ENCODE assay signal across 8 mouse cellular contexts in the genomic region with DNA sequence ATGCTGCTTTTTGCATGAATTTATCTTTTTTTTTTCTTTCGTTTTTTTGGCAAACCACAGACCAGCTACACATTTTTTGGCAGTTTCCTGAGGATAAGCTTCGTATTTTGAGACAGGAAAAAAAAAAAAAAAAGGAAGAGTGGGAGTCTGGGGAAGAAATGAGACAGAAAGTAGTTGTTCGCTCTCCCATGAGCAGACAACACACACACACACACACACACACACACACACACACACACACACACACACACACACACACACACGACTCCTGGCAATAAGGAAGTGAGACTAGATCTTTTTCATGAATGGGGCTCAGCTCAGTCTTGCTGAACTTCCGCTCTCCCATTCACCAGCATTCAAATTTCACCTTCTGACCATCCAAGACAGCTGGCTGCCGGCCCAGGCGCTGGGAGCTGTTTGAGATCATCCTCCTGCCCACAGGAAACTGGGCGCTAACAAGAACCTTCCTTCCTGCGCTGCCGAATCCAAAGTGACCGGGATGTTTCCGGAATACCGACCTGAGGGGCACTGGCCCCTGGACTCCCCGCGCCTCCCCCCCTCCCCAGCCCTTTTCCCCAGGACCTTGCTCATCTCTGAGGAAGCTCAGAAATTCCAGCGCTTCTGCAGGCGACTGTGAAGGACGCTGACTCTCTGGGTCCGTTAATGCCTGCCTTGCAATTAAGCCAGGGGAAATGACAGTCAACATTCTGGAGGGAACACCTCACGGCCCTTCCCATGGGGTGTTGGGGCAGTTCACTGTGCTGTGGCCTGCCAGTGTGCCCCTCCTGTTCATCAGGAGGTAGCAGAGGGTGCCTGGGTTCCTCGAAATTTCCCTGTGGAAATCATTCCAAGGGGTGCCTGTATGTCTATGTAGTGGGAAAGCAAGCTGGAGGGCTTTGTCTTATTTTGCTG.
DNase-seq lines count a peak whose midpoint lies in the region; ATAC-seq and TF ChIP-seq lines count a peak whose summit lies in the region.

No protein-coding gene starts in this region.

- TF ChIP-seq RAD21 in CH12.LX (IDR thresholded peaks at IDR 0.05; ENCODE audit: low read depth, low read length) = no peak; the same call in none of the 2 replicates

- H3K4me1 ChIP-seq in CH12.LX (ENCODE audit: control insufficient read depth in 1 of 2, insufficient read depth in 2 of 2) = peaks cover 33 to 73% of the 10 kb centered on the region in 2 experiments
- H3K4me1 ChIP-seq in forebrain, embryonic 15.5 days = peaks cover 12% of the 10 kb centered on the region
- peaks cover 11% of the 10 kb centered on the region for H3K4me1 ChIP-seq in liver, embryonic 15.5 days (replicated peaks)
- H3K4me1 ChIP-seq in stomach, postnatal 0 days (replicated peaks; ENCODE audit: control insufficient read depth, insufficient read depth) = peaks cover 2% of the 10 kb centered on the region; the same call in 1 of the 2 replicates

- peak overlapping the region; percentile 88 for H3K4me2 ChIP-seq in CH12.LX (ENCODE audit: insufficient read depth, low read depth, poor library complexity, severe bottlenecking)
- H3K4me2 ChIP-seq in forebrain, embryonic 15.5 days (replicated peaks) = peak overlapping the region; percentile 60
- peak overlapping the region; percentile 56 for H3K4me2 ChIP-seq in liver, embryonic 15.5 days
- peak overlapping the region; percentile 49 for H3K4me2 ChIP-seq in stomach, postnatal 0 days (replicated peaks; ENCODE audit: low read depth)

- H3K27me3 ChIP-seq in CH12.LX (replicated peaks) = no peaks in the 10 kb centered on the region
- no peaks in the 10 kb centered on the region for H3K27me3 ChIP-seq in forebrain, embryonic 15.5 days
- H3K27me3 ChIP-seq in liver, embryonic 15.5 days = peaks cover 50% of the 10 kb centered on the region
- no peaks in the 10 kb centered on the region for H3K27me3 ChIP-seq in stomach, postnatal 0 days (ENCODE audit: control insufficient read depth, insufficient read depth, low read length)

- in situ Hi-C loops in CH12.LX (cut with MboI; ENCODE audit: low pct_ligation_motif_present, low pct_unique_long_range_greater_than_20kb, low sequenced_read_pairs) = no loop called here

- WGBS in forebrain, embryonic 15.5 days = 19% methylated on average over 21 of the region's 21 CpGs
- 1% methylated on average over 21 of the region's 21 CpGs for WGBS in large intestine, adult 2 months
- WGBS in liver, embryonic 15.5 days (ENCODE audit: insufficient replicate concordance) = 3% methylated on average over 21 of the region's 21 CpGs
- WGBS in stomach, postnatal 0 days = 11% methylated on average over 21 of the region's 21 CpGs

- 0 out of 2 replicates have a peak, but pooled peaks have one; percentile 11 for ATAC-seq in cerebellum, adult (ENCODE audit: insufficient number of reproducible peaks, low FRiP score, low TSS enrichment)
- peak; percentile 56 for ATAC-seq in forebrain, embryonic 15.5 days (replicated peaks)
- ATAC-seq in liver, embryonic 15.5 days (ENCODE audit: insufficient read depth) = peak; percentile 50; the same call in 1 of the 2 replicates
- ATAC-seq in stomach, postnatal 0 days (ENCODE audit: low FRiP score, low TSS enrichment) = no peak; the same call in 1 of the 2 replicates

- no peaks in the 10 kb centered on the region for H3K9me3 ChIP-seq in CH12.LX (replicated peaks; ENCODE audit: low read length)
- no peaks in the 10 kb centered on the region for H3K9me3 ChIP-seq in forebrain, embryonic 15.5 days
- H3K9me3 ChIP-seq in liver, embryonic 15.5 days (replicated peaks) = no peaks in the 10 kb centered on the region
- H3K9me3 ChIP-seq in stomach, postnatal 0 days (ENCODE audit: control insufficient read depth, low read length) = no peaks in the 10 kb centered on the region

- H3K27ac ChIP-seq in CH12.LX (ENCODE audit: insufficient read depth, low read depth) = peak overlapping the region; percentile 69
- H3K27ac ChIP-seq in forebrain, embryonic 15.5 days (replicated peaks) = peak overlapping the region; percentile 17; the same call in 1 of the 2 replicates
- H3K27ac ChIP-seq in liver, embryonic 15.5 days (replicated peaks) = 0 out of 2 replicates have a peak overlapping the region, but pooled peaks have one; percentile 24
- no peak overlapping the region for H3K27ac ChIP-seq in stomach, postnatal 0 days (replicated peaks)

- peak overlapping the region; percentile 17 to 40 (median 31) for H3K4me3 ChIP-seq in CH12.LX (replicated peaks in 1 of 3; ENCODE audit: low read depth in 2 of 3, low read length in 2 of 3, poor library complexity in 1 of 3)
- peak overlapping the region; percentile 29 for H3K4me3 ChIP-seq in forebrain, embryonic 15.5 days
- H3K4me3 ChIP-seq in liver, embryonic 15.5 days (replicated peaks) = peak overlapping the region; percentile 25; the same call in 1 of the 2 replicates
- peak overlapping the region; percentile 21 for H3K4me3 ChIP-seq in stomach, postnatal 0 days (ENCODE audit: low read depth, low read length)

- peak overlapping the region; percentile 62 for H3K9ac ChIP-seq in CH12.LX (ENCODE audit: insufficient read depth, low read depth)
- H3K9ac ChIP-seq in forebrain, embryonic 15.5 days (replicated peaks) = peak overlapping the region; percentile 38; the same call in 1 of the 2 replicates
- H3K9ac ChIP-seq in liver, embryonic 15.5 days = no peak overlapping the region
- no peak overlapping the region for H3K9ac ChIP-seq in stomach, postnatal 0 days (ENCODE audit: low read length)

- no peak; the same call in none of the 2 replicates for TF ChIP-seq POLR2A in CH12.LX (IDR thresholded peaks at IDR 0.05; ENCODE audit: low read depth, low read length)

- intact Hi-C loops in heart, postnatal 14 days (cut with DNase I) = loop anchor here (2.0 kb wide), 1 partner anchor 119 kb away; no protein-coding TSS in a partner anchor

- dilution Hi-C loops in CH12.LX (cut with MboI; ENCODE audit: extremely low pct_ligation_motif_present, extremely low pct_unique_long_range_greater_than_20kb, low sequenced_read_pairs) = no loop called here

- TF ChIP-seq EP300 in CH12.LX (IDR thresholded peaks at IDR 0.05; ENCODE audit: low read length) = peak; percentile 92; the same call in 1 of the 2 replicates
- no peak for TF ChIP-seq EP300 in stomach, postnatal 0 days (optimal IDR thresholded peaks at IDR 0.05)

- DNase-seq in CH12.LX (ENCODE audit: extremely low read depth) = peak; percentile 90
- peak; percentile 76 to 83 for DNase-seq in heart, postnatal 14 days
- peak; percentile 70 for DNase-seq in large intestine, adult 2 months (ENCODE audit: low read depth, low spot score)
- DNase-seq in neural tube, embryonic 10.5 days (ENCODE audit: extremely low spot score, low spot score) = peak; percentile 62
- DNase-seq in stomach, postnatal 0 days (ENCODE audit: low spot score) = peak; percentile 58

- TF ChIP-seq CTCF in CH12.LX (conservative IDR thresholded peaks at IDR 0.05 in 1 of 2, IDR thresholded peaks at IDR 0.05 in 1 of 2; ENCODE audit: low read depth in 2 of 2, low read length in 2 of 2) = no peak
- TF ChIP-seq CTCF in stomach, postnatal 0 days (IDR thresholded peaks at IDR 0.05; ENCODE audit: low read depth) = no peak

- H3K36me3 ChIP-seq in CH12.LX (replicated peaks in 1 of 2; ENCODE audit: control insufficient read depth in 1 of 2, insufficient read depth in 1 of 2, low read length in 1 of 2) = no peaks in the 10 kb centered on the region
- H3K36me3 ChIP-seq in forebrain, embryonic 15.5 days = no peaks in the 10 kb centered on the region
- H3K36me3 ChIP-seq in liver, embryonic 15.5 days (replicated peaks) = no peaks in the 10 kb centered on the region
- no peaks in the 10 kb centered on the region for H3K36me3 ChIP-seq in stomach, postnatal 0 days (ENCODE audit: control insufficient read depth, insufficient read depth, low read length)

- H3K79me2 ChIP-seq in CH12.LX (replicated peaks; ENCODE audit: control insufficient read depth, extremely low read depth, insufficient read depth, poor library complexity, severe bottlenecking) = no peaks in the 10 kb centered on the region

TF ChIP-seq in CH12.LX, 34 proteins besides CTCF, POLR2A, EP300 and RAD21 (continues in another document):
- peak; percentile 32; the same call in 1 of the 2 replicates for TF ChIP-seq NRF1 (IDR thresholded peaks at IDR 0.05; ENCODE audit: low read depth, low read length)
- peak; percentile 91 for TF ChIP-seq ELF1 (IDR thresholded peaks at IDR 0.05; ENCODE audit: low read depth, low read length)
- no peak; the same call in 1 of the 2 replicates for TF ChIP-seq NELFE (IDR thresholded peaks at IDR 0.05; ENCODE audit: low read depth, low read length)
- TF ChIP-seq PAX5 (IDR thresholded peaks at IDR 0.05; ENCODE audit: low read length) = no peak
- no peak for TF ChIP-seq GABPA (IDR thresholded peaks at IDR 0.05; ENCODE audit: insufficient replicate concordance, low read depth, low read length)
- peak; percentile 93 for TF ChIP-seq TCF12 (IDR thresholded peaks at IDR 0.05; ENCODE audit: low read depth, low read length)
- TF ChIP-seq JUND (conservative IDR thresholded peaks at IDR 0.05; ENCODE audit: low read depth, low read length) = peak; percentile 5; the same call in 1 of the 2 replicates
- no peak for TF ChIP-seq USF1 (IDR thresholded peaks at IDR 0.05; ENCODE audit: low read depth, low read length)
- TF ChIP-seq USF2 (conservative IDR thresholded peaks at IDR 0.05; ENCODE audit: low read depth, low read length) = no peak
- 0 out of 2 replicates have a peak, but pooled peaks have one; percentile 34 for TF ChIP-seq MYC (IDR thresholded peaks at IDR 0.05; ENCODE audit: low read depth, low read length)
- TF ChIP-seq POLR2AphosphoS2 (IDR thresholded peaks at IDR 0.05; ENCODE audit: low read depth, low read length) = no peak
- peak; percentile 88 for TF ChIP-seq CHD2 (IDR thresholded peaks at IDR 0.05; ENCODE audit: low read length)
- peak; percentile 97 for TF ChIP-seq ETS1 (conservative IDR thresholded peaks at IDR 0.05; ENCODE audit: low read depth, low read length)
- TF ChIP-seq TBP (conservative IDR thresholded peaks at IDR 0.05; ENCODE audit: low read depth, low read length) = peak; percentile 38; the same call in 1 of the 2 replicates
- peak; percentile 56 for TF ChIP-seq ZC3H11A (IDR thresholded peaks at IDR 0.05; ENCODE audit: low read depth, low read length)
- no peak for TF ChIP-seq ZKSCAN1 (IDR thresholded peaks at IDR 0.05; ENCODE audit: borderline replicate concordance, low read depth, low read length)
- TF ChIP-seq UBTF (IDR thresholded peaks at IDR 0.05; ENCODE audit: low read depth, low read length) = no peak
- peak; percentile 71 for TF ChIP-seq MAX (IDR thresholded peaks at IDR 0.05; ENCODE audit: low read length)
- no peak; the same call in 1 of the 2 replicates for TF ChIP-seq CHD1 (IDR thresholded peaks at IDR 0.05; ENCODE audit: low read depth, low read length)
- TF ChIP-seq E2F4 (IDR thresholded peaks at IDR 0.05; ENCODE audit: insufficient replicate concordance, low read depth, low read length) = peak; percentile 66; the same call in 1 of the 2 replicates
- peak; percentile 59 for TF ChIP-seq HCFC1 (IDR thresholded peaks at IDR 0.05; ENCODE audit: low read depth, low read length)
- TF ChIP-seq MAZ (IDR thresholded peaks at IDR 0.05; ENCODE audit: low read depth, low read length) = peak; percentile 89; the same call in 1 of the 2 replicates

Comparison
In these comparisons a context has a peak if more than half of its experiments do, and no peak if none do; other contexts are left out.
1. H3K9ac ChIP-seq: peak in CH12.LX (single experiment) and forebrain, embryonic 15.5 days (single experiment); none in liver, embryonic 15.5 days (single experiment) and stomach, postnatal 0 days (single experiment).
2. Peak in every context shown above with its lines, with median percentiles within 50 percentile points of each other: DNase-seq, H3K4me2 ChIP-seq and H3K4me3 ChIP-seq.